Mouse (Mus musculus) A20 (cell line): ENCODE measurements at regions not wholly inside any gene's neighbourhood (a gene's known extent, or its start where the extent isn't known, plus 50 kb on each side); places are given as distances from the start of the nearest gene placed in this dataset.
A peak's percentile ranks its signal among the peaks of the same experiment; 100 is the strongest.

ENCODE experiments used
- DNase-seq: peaks from one replicate; pipeline ENCODE4 v3.0.0-alpha.2; 2011; ENCODE audit warnings: low read depth, low spot score

DNA sequence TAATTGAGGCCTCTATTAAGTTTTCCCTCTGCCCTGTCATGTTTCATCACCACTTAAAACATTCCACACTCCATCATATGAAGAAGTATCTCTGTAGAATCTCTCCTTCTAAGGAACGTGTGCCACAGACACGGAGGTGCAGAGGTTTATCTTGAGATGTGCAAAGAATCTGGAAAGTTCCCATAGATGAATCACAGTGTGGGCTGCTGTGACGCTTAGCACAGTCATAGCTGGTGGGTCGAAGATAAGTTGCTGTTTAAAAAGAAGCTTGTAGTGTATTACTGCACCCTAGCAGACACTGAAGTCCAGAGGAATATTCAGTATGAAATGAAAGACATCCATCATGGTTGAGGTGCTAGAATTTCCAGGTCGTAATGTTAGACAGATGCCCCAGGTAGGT is 179.9 kb upstream of the 4930583I09Rik start:
- no peak for DNase-seq

DNA sequence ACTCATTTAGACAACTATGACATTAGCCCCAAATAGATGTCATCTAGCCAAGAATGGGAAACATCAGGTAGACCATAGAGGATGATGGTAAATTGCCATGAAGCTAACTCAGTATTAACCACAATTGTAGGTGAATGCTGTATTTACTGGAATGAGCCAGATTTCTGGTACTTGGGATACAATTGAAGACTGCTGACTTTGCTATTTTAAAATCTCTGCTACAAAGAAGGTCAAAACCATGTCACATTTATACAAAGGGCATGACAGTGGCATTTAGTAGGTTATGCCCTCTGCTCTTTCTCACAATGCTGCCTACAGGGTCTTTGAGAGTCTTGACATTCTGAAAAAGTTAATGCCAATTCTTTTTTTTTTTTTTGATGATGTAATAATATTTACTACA is 178.8 kb upstream of the 4930583I09Rik start:
- DNase-seq, result no peak

DNA sequence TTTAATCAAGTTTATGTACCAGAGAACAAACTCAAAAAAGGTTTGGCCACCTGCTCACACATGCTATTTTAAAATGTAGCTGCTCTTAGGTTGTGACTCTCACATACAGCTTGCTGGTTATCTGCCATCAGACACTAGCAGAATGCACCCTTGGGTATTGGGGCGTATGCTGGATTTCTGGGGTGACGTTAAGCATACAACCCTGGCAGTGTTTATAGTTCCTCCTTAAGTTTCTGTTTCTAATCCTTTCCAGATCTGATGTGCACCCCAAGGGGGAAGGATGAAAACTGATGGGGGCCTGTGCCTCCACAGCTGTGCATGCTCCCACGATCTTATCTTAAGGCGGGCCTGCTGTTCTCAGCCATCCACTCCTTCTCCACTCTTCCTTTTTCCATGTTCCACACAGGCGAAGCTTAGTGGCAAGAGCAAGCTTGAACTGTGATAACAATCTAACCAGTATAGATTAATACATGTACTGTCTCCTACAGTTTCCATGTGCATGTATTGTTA is 164.8 kb upstream of the 4930583I09Rik start:
- peak; percentile 14 for DNase-seq

DNA sequence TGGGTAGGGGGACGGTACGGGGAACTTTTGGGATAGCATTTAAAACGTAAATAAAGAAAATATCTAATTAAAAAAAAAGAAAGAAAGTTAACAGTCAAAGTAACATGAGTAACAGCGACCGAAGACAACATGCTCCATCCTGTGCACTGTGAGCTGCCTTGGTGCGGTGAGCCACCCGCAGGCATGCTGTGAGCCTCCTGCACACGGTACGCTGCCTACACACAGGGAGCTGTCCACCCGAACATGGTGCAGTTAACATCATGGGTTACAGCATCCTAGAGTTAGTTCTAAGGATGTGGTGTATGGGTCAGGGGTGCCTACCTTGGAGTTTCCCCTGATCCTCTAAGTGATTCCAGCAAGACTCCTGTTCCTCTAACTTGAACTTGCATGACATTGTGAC is 158.6 kb upstream of the 4930583I09Rik start:
- DNase-seq, result no peak

DNA sequence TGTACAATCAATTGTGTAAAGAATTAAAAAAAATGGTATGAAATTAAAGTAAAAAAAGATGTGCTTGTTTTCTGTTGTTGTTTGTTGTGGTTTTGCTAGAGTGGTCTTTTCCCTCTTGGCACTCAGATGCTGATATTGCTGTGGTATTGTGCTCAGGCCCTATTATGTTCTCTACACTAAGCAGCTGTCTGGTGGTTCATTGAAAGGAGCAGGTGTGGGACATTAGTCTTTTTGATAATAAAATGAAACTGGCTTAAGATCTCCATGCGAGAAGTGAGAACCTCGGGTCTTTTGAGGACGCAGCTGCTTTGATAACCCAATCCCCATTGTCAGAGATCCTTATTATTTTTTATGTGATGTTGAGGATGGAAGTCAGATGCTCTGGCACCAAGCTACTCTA is 155.4 kb upstream of the 4930583I09Rik start:
- DNase-seq, result no peak

DNA sequence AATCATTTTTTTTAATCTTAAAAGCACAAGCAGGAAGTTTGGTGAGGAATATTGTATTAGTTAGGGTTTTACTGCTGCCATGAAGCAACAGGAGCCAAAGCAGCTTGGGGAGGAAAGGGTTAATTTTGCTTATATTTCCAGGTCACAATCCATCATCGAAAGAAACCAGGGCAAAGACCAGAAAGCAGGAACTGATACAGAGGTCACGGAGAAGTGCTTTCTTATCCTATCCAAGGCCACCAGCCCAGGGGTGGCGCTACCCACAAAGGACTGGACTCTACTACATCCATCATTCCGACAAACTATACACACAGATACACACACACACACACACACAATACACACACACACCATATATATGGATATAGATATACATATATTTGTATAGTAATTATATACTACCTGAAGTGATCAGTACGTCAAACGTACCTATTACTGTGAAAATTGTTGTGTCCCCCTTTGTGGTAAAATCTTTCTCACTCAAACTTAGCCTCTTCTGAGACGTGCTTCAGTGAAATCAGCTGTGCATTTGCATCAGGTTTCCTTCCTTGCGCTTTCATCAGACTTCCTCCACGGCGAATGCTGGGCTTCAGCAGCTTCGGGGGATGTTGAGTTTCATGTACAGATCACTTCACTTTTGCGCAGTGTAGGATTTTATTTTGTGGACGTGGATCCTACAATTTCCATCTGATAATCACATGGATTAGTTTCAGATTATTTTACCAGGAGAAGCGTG is 148.6 kb upstream of the 4930583I09Rik start:
- DNase-seq, result peak; percentile 49

DNA sequence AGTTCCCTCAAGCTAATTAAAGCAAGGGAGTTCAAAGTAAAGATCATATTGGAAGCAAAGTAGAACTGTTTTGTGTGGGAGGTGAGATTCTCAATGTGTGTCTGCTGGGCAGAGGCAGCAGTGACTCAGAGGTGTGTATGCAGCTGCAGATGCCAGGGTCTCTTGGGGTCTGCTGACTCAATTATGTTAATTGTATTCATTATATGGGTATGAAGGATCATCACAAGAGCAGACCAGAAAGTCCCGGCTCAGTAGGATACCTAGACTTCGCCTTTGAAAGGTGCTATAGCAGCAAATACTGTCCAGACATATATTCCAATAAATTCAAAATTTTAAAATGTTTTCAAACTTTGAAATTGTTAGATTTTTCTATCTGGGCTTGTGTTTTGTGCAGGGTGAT is 147.6 kb upstream of the 4930583I09Rik start:
- DNase-seq, result no peak

DNA sequence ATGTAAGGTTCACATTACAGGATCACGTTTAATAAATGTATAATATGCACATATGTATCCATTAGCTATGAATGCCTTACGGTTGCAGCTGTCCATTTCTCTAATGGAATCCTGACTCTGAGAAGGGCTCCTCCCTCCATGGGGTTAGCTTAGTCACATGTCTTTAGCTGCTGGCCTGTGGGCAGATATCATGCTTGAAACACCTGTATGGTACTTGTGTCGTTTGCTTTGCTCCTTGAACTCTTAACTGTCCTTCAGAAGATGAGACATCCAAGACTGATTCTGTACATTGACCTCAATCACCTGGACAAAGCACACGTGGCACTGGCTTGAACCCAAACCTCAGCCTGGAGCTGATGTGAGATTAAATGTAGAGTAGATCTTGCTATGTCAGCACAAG is 128.3 kb upstream of the 4930583I09Rik start:
- no peak for DNase-seq

DNA sequence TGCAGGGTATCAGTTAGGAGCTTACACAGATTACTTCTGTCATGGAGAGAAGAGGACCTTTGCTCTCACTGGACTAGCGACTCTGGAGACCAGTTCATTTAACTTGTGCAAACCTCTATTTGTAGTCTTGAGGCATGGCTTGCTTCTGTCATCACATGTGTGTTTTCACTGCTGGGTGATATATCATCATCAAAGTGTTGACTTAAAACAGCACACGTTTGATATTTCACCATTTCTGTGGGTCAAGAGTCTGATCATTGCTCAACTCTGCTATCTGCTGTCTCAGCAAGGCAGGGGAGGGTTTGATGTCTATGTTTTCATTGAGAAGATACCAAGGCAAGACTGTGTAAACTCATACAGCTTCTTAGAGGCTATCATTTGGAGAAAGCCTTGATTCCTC is 126.0 kb upstream of the 4930583I09Rik start:
- DNase-seq, result no peak

DNA sequence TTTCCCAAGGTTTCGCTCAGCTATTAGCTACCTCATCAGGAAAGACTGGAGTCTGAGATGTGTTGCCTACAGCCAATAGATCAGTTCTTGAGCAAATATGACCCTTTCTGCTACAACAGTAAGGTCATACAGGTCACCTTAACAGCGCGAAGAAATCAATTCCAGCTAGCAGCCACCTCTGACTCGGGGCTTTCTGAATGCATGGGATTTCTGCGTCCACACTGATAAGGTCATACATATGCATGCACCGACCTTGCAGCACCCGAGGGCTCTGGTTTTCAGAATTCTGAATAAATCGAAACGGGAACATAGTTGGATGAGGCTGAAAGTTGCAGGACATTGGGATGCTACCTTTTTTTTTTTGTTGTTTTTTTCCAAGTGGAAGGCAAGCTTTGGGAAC is 121.6 kb upstream of the 4930583I09Rik start:
- no peak for DNase-seq

DNA sequence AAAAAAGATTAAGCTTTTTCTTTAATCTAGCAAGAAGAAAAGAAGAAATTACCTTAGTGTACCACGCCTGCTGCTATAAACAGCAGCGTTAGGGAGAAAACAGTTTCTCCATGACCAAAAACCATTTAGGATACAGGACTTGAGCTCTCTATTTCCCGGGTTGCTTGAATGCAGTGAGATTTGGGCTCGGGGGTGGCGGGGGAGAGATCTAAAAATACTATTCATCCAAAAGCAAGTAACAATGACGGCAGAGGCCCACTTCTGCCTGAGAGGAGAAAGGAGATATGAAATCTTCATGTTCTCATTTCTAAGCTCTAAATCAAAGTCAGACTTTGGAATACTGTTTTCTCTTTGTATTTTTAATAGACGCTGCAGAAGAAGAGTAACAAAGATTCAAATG is 120.6 kb upstream of the 4930583I09Rik start:
- DNase-seq, result no peak

DNA sequence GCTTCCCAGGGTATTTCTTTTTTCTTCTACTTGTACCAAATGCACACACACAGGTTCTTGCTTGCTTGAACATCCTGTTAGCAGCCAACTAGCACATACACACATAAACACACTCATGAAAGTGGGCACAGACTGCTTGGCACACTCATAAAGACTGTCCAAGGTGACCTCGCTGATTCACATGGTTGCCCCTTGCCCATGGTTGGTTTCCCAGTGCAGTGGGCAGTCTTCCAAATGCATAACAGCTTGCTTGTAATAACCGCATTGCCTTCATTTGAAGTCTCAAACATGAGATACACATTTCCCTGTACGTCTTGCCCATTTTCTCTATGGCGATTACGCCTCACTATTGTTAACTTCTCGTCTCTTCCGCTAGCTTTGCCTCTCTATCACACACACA is 117.4 kb upstream of the 4930583I09Rik start:
- no peak for DNase-seq

DNA sequence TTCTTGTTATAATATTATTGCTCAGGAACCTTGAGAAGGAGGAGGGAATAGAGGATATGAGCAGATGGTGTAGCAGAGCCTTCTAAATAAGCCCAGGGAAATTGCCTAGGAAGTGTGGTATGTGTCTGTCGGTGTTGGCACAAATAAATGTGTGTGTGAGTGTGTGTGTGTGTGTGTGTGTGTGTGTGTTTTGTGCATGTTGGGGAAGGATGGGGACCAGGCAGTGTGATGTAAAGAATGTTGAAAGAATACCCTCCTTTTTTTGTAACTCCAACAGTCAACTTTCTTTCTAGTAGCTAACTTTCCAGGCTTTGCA is 115.7 kb upstream of the 4930583I09Rik start:
- no peak for DNase-seq

DNA sequence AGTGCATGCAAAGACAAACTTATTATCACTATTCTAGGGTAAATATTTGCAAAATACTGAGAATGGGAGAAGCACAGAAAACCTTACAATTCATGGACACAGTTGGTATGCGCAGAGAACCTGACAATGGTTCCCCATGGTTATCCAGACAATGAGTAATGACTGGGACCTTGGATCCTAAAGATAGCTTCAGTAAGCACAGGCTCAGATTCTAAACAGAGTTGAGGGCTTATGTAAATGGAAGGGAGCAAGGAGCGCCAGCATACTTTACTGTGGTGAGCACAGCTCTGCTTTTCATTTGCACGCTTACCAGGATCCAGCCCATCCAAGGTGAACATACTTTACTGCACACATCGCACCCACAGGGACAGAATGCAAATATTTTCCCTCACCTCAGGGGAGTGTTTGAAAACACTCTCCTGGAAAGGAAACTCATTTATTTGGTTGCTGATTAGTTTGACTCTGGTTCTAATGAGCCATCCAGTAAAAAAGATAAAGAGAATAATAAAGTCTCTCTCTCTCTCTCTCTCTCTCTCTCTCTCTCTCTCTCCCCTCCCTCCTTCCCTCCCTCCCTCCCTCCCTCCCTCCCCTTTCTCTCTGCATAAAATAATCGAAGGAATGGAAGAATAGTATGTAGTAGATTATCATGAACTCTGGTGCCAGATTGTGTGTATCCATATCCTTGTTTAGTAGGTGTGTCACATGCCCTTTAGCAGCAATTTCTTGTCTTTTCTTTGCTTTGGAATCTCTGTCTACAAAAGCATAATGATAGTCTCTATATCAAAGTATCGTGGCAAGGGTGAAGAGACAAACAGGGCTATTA is 115.1 kb upstream of the 4930583I09Rik start:
- DNase-seq, result no peak

DNA sequence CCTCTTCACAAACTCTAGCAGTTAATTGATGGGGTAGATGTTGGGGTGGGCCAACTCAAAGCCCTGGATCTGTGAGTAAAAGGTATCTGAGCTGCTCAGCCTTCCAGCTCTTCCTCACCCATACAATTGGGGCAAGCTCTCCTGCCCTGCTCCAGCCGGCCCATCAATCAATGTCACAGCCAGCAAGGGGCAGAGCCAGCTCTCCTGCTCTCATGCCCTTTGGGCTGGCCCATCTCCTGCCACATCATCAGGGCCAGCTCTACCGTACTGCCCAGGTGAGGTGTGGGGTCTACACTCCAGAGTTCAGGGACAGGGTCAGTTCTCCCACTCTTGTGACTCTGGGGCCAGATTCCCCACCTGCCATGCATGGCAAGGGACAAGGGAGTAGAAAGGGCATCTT is 107.3 kb upstream of the 4930583I09Rik start:
- DNase-seq, result no peak

DNA sequence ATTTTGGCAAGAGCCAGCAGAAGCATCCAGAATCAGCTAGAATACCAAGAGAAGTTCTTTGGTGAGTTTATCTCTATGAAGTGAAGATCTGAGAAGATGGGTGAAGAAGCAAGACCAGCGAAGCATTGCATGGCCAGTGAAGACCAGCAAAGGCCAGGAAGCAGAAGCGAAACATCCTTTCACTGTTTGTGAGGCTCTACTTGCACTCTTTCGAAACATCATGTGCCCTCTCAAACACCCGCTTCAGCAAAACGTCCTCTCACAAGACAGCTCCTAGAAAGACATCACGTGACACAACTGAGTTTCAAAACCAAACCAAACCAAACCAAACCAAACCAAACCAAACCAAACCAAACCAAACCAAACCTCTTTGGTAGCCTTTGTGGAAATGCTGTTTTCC is 105.7 kb upstream of the 4930583I09Rik start:
- peak; percentile 26 for DNase-seq

DNA sequence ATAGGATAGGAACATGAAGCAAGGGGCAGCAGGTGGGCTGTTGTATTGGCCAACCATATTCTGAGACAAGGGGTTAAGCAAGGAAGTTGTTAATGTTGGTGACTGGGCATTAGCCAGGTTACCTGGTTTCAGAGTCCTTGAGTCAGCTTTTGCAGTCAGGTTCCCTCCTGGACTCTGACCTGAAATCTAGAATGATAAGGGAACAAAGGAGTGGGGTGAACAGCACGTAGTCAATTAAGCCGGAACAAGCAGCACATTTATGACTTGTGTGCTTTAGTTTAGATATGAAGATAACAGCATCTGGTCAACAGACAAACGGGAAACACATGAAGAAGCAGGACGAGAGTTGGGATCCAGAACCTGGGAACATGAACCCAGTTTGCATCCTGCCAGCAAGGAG is 99.8 kb upstream of the 4930583I09Rik start:
- DNase-seq, result no peak

DNA sequence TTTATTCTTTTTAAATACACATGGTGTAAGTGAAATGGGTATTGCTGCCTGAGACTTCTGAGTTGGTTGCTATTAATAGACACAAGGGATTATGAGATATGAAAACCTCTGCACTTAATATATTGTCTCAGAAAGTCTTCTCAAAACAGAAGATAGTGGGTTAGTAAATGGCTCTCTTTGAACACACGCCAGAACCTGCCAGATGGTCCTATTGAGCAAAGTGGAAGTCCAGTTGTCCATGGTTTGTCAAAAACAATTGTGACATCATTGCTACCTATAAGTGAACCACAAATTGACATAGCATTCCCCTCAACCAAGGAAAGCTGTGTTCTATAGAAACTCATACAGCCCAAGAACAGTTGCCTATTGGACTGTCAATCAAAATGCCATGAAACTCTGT is 98.5 kb upstream of the 4930583I09Rik start:
- no peak for DNase-seq

DNA sequence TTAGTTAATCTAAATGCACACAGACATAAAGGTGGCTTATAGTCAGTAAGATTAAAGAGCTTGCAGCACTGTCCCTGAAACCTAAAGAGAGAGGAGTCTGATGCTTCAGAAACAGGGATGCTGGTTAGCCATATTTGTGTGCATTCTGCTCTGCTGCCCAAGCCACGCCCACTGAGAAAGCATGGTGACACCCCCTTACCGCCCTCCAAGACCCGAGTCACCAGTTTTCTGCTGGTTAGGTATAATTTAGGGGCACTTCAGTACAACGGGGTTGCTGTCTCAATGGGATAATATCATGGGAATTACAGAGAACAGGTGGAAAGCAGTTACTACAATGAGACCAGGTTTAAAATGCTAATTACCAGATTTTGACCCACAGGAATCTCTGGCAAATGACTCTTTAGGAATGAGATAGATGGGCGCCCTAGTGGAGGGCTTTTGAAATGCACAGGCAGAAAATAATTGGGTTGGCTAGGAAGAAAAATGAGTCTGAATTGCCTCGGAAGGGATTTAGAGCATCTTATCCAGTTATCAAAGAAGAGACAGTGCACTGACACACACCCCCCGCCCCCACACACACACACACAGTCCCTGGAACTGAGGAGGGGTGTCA is 95.1 kb upstream of the 4930583I09Rik start:
- peak; percentile 43 for DNase-seq

DNA sequence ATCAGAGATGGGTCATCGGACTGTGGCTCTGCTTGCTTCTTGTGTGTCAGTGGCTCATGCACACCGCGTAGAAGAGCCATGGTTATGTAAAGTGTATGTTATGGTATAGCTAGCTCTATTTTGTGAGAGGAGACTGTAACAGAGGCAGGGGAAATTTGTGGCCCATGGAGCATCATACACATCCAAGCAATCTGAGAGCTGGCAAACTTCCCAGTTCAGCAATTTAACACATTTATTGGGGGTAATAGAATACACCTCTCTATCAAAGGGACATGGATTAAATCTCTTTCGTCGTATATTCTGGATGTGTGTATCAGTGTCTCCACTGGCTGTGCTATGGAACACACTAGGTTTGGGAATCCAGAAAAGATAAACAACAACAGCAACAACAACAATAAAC is 87.9 kb upstream of the 4930583I09Rik start:
- DNase-seq, result no peak

DNA sequence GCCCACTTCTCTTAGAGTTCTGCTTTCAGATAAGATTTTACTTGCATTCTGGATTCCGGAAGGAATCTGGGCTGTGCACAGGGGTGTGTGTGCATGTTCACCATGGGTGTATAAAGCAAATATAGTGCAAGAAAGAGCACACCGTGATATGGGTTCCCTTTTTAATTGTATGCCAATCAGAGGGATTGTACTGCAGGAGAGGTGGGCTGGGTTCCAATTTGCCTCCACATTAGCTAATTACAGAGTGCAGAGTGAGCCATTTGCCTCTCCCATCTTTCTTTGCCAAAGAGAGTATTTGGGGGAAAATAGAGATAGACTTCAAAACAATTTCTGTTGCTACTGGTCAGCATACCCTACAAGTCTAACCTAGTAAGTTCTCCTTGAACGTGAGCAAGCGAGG is 86.4 kb upstream of the 4930583I09Rik start:
- no peak for DNase-seq

DNA sequence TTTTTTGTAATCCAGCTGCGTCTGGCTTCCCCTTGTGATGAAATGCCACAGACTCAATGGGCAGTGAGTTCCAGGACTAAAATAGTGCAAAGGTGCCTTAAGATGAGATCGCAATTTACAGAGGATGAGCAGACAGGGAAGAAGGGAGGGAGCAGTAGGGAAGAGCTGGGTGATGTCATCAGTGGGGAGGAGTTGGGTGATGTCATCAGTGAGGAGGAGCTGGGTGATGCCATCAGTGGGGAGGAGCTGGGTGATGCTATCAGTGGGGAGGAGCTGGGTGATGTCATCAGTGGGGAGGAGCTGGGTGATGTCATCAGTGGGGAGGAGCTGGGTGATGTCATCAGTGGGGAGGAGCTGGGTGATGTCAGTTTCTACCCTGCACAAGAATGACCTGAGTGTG is 84.4 kb upstream of the 4930583I09Rik start:
- DNase-seq, result peak; percentile 34

DNA sequence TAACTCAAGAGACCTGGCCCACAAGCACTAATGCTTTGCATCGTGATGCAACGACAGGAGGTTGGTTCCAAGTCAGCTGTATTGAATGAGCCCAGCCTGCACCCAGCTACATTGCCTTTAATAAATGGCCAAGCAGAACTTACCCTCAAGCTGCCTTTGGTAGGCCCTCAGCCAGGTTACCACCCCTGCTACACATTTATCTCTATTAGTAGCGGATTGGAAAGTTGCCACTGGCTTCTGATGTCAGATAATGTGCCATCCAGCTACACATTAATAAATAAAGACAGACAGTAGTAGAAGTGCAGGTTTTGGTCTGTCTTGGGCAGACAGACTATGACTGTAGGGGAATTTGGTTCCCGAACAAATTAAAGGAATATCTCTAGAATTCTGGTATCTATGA is 82.0 kb upstream of the 4930583I09Rik start:
- no peak for DNase-seq
